Mouse (Mus musculus) CH12.LX (cell line): ENCODE measurements around the gene Sowahc. TPM values are rescaled to one million over a fixed set of nuclear protein-coding genes. Genes with fewer than 3 reads are reported as not detected.

ENCODE experiments used
- DNase-seq: peaks from one replicate; pipeline ENCODE4 v3.0.0-alpha.2; 2013; ENCODE audit errors: extremely low read depth
- H3K27ac ChIP-seq: 2 replicates; pipeline ENCODE4 v1.5.1; 2012; ENCODE audit warnings: low read depth, mild to moderate bottlenecking, control low read depth, moderate library complexity; ENCODE audit not compliant: insufficient read depth
- H3K27me3 ChIP-seq: replicated peaks from 2 replicates; pipeline ENCODE3; 2012; ENCODE audit warnings: inconsistent platforms
- H3K36me3 ChIP-seq, 2 experiments: replicated peaks in 1 of 2; 2 replicates each; pipeline versions ENCODE3 to v1.6.1; 2012; ENCODE audit warnings: inconsistent platforms in 1 of 2, low read length in 1 of 2, mild to moderate bottlenecking in 1 of 2, mixed read lengths in 1 of 2, moderate library complexity in 1 of 2; ENCODE audit not compliant: control insufficient read depth in 1 of 2, insufficient read depth in 1 of 2
- H3K4me1 ChIP-seq, 2 experiments: 2 replicates each; pipeline ENCODE4 v1.6.1; 2012; ENCODE audit warnings: inconsistent platforms in 1 of 2, moderate library complexity in 1 of 2; ENCODE audit not compliant: insufficient read depth in 2 of 2, control insufficient read depth in 1 of 2
- H3K4me2 ChIP-seq: 2 replicates; pipeline ENCODE4 v1.6.1; 2012; ENCODE audit warnings: low read depth, mild to moderate bottlenecking, control low read depth; ENCODE audit not compliant: poor library complexity, insufficient read depth, severe bottlenecking
- H3K4me3 ChIP-seq, 3 experiments: fragments of 150-350 bp in 1 of 3; sonication (generic) in 1 of 3; replicated peaks in 1 of 3; 2 replicates each; pipeline versions ENCODE3 to v1.5.1; 2011 to 2012; ENCODE audit warnings: low read depth in 2 of 3, low read length in 2 of 3, mild to moderate bottlenecking in 2 of 3, moderate library complexity in 2 of 3, control low read depth in 1 of 3, improper control_type of control experiment in 1 of 3, inconsistent platforms in 1 of 3, mixed read lengths in 1 of 3; ENCODE audit not compliant: poor library complexity in 1 of 3
- H3K79me2 ChIP-seq: replicated peaks from 2 replicates; pipeline ENCODE4 v1.6.1; 2012; ENCODE audit warnings: mild to moderate bottlenecking, moderate library complexity; ENCODE audit not compliant: control insufficient read depth, poor library complexity, insufficient read depth, severe bottlenecking; ENCODE audit errors: extremely low read depth
- H3K9ac ChIP-seq: 2 replicates; pipeline ENCODE4 v1.6.1; 2012; ENCODE audit warnings: low read depth, mild to moderate bottlenecking, control low read depth, moderate library complexity; ENCODE audit not compliant: insufficient read depth
- H3K9me3 ChIP-seq: replicated peaks from 2 replicates; pipeline ENCODE3; 2012; ENCODE audit warnings: low read length, inconsistent platforms, mixed read lengths
- BHLHE40 ChIP-seq: IDR thresholded peaks from 2 replicates; pipeline ENCODE4 v1.6.1; 2011; ENCODE audit warnings: mild to moderate bottlenecking, low read depth, low read length, improper control_type of control experiment
- CHD1 ChIP-seq: IDR thresholded peaks from 2 replicates; pipeline ENCODE4 v1.6.1; 2012; ENCODE audit warnings: low read depth, low read length, improper control_type of control experiment, inconsistent platforms
- CTCF ChIP-seq, 2 experiments: IDR thresholded peaks in 1 of 2; conservative IDR thresholded peaks in 1 of 2; 2 replicates each; pipeline ENCODE4 v1.5.1; 2011 to 2012; ENCODE audit warnings: low read depth in 2 of 2, low read length in 2 of 2, improper control_type of control experiment in 1 of 2, inconsistent platforms in 1 of 2, mild to moderate bottlenecking in 1 of 2, moderate library complexity in 1 of 2
- ELF1 ChIP-seq: IDR thresholded peaks from 2 replicates; pipeline ENCODE4 v1.6.1; 2014; ENCODE audit warnings: low read depth, mild to moderate bottlenecking, inconsistent platforms, low read length, improper control_type of control experiment
- ETS1 ChIP-seq: conservative IDR thresholded peaks from 2 replicates; pipeline ENCODE4 v1.6.1; 2012; ENCODE audit warnings: low read depth, mild to moderate bottlenecking, inconsistent platforms, low read length, improper control_type of control experiment, moderate library complexity
- HCFC1 ChIP-seq: IDR thresholded peaks from 2 replicates; pipeline ENCODE4 v1.6.1; 2012; ENCODE audit warnings: low read depth, mild to moderate bottlenecking, inconsistent platforms, low read length, improper control_type of control experiment
- IRF4 ChIP-seq: IDR thresholded peaks from 2 replicates; pipeline ENCODE4 v1.6.1; 2014; ENCODE audit warnings: low read depth, mild to moderate bottlenecking, inconsistent platforms, low read length, improper control_type of control experiment
- JUN ChIP-seq: IDR thresholded peaks from 2 replicates; pipeline ENCODE4 v1.6.1; 2011; ENCODE audit warnings: low read depth, mild to moderate bottlenecking, low read length, improper control_type of control experiment, moderate library complexity; ENCODE audit not compliant: insufficient read depth
- JUND ChIP-seq: conservative IDR thresholded peaks from 2 replicates; pipeline ENCODE4 v1.6.1; 2011; ENCODE audit warnings: low read depth, low read length, improper control_type of control experiment
- KAT2A ChIP-seq: IDR thresholded peaks from 2 replicates; pipeline ENCODE4 v1.6.1; 2012; ENCODE audit warnings: low read length, improper control_type of control experiment, inconsistent platforms; ENCODE audit not compliant: insufficient replicate concordance
- MAFK ChIP-seq: IDR thresholded peaks from 2 replicates; pipeline ENCODE4 v1.6.1; 2011; ENCODE audit warnings: low read length, improper control_type of control experiment; ENCODE audit not compliant: insufficient replicate concordance
- MEF2A ChIP-seq: IDR thresholded peaks from 2 replicates; pipeline ENCODE4 v1.6.1; 2014; ENCODE audit warnings: low read depth, mild to moderate bottlenecking, inconsistent platforms, low read length, improper control_type of control experiment, borderline replicate concordance
- MXI1 ChIP-seq: IDR thresholded peaks from 2 replicates; pipeline ENCODE4 v1.6.1; 2011; ENCODE audit warnings: mild to moderate bottlenecking, low read depth, low read length, improper control_type of control experiment
- MYC ChIP-seq: IDR thresholded peaks from 2 replicates; pipeline ENCODE4 v1.6.1; 2011; ENCODE audit warnings: low read depth, mild to moderate bottlenecking, improper control_type of control experiment, low read length
- NELFE ChIP-seq: IDR thresholded peaks from 2 replicates; pipeline ENCODE4 v1.6.1; 2011; ENCODE audit warnings: low read depth, low read length, improper control_type of control experiment
- PAX5 ChIP-seq: IDR thresholded peaks from 2 replicates; pipeline ENCODE4 v1.6.1; 2012; ENCODE audit warnings: low read length, inconsistent platforms, mixed read lengths
- POLR2AphosphoS2 ChIP-seq: IDR thresholded peaks from 2 replicates; pipeline ENCODE4 v1.6.1; 2011; ENCODE audit warnings: low read depth, low read length, improper control_type of control experiment
- RAD21 ChIP-seq: IDR thresholded peaks from 2 replicates; pipeline ENCODE4 v1.6.1; 2011; ENCODE audit warnings: low read depth, mild to moderate bottlenecking, low read length, improper control_type of control experiment, moderate library complexity
- RCOR1 ChIP-seq: conservative IDR thresholded peaks from 2 replicates; pipeline ENCODE4 v1.6.1; 2012; ENCODE audit warnings: low read depth, mild to moderate bottlenecking, inconsistent platforms, low read length, improper control_type of control experiment
- SMC3 ChIP-seq: IDR thresholded peaks from 2 replicates; pipeline ENCODE4 v1.6.1; 2011; ENCODE audit warnings: low read depth, low read length, improper control_type of control experiment
- TCF12 ChIP-seq: IDR thresholded peaks from 2 replicates; pipeline ENCODE4 v1.6.1; 2014; ENCODE audit warnings: low read depth, mild to moderate bottlenecking, inconsistent platforms, low read length, improper control_type of control experiment
- USF2 ChIP-seq: conservative IDR thresholded peaks from 2 replicates; pipeline ENCODE4 v1.6.1; 2011; ENCODE audit warnings: low read depth, low read length, improper control_type of control experiment
- ZC3H11A ChIP-seq: IDR thresholded peaks from 2 replicates; pipeline ENCODE4 v1.6.1; 2012; ENCODE audit warnings: low read depth, mild to moderate bottlenecking, inconsistent platforms, low read length, improper control_type of control experiment
- dilution Hi-C: fragments of 300-500 bp; cut with MboI; formaldehyde crosslinking; loops from 2 replicates; pipeline ENCODE4 v1.14.3; 2020; ENCODE audit warnings: low sequenced_read_pairs; ENCODE audit not compliant: extremely low pct_unique_long_range_greater_than_20kb, extremely low pct_ligation_motif_present
- in situ Hi-C: fragments of 300-500 bp; cut with MboI; formaldehyde crosslinking; loops from 3 replicates; pipeline ENCODE4 v1.14.3; 2019; ENCODE audit warnings: low sequenced_read_pairs, low pct_ligation_motif_present, low pct_unique_long_range_greater_than_20kb, mixed read lengths
- polyA plus RNA-seq: library from polyadenylated mRNA; unstranded; fragments of >175 nt; gene quantifications from 2 replicates; pipeline ENCODE4 v1.2.1, GENCODE M21; 2012; ENCODE audit warnings: low read depth; ENCODE audit not compliant: insufficient read length
- total RNA-seq, 2 experiments: library from RNA; depleted of rRNA; stranded (reverse); fragments of 300-350 nt in 1 of 2; fragments of >200 nt in 1 of 2; gene quantifications; 2 replicates each; pipeline ENCODE4 v1.2.3; 2012 to 2014

Sowahc gene
- total and polyA plus RNA-seq, 3 experiments, result 19.9 to 50.0 (median 25.9) TPM

DNA sequence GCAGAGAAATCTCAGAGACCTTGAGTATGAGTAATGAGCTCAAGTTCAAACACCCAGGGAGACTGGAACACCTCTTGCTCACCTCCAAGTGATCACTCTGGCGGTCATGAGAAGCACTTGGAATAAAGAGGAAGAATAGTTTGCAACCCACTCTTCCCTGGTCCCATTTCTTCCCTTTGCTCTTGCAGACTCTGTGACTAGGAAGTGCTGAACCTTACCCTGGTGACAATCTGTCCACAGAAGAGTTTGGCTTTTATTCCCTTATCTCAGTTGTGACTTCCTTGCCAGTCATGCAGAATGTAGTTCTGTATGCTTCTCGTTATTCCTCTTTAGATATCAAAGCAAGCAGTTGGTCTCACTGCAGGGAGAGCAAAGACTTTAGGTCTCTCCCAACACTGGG lies 30.2 kb downstream of the Sowahc start:
- H3K36me3 ChIP-seq, result no peaks in the 10 kb centered on the region
- dilution Hi-C loops, result no loop called here
- no peak for DNase-seq

DNA sequence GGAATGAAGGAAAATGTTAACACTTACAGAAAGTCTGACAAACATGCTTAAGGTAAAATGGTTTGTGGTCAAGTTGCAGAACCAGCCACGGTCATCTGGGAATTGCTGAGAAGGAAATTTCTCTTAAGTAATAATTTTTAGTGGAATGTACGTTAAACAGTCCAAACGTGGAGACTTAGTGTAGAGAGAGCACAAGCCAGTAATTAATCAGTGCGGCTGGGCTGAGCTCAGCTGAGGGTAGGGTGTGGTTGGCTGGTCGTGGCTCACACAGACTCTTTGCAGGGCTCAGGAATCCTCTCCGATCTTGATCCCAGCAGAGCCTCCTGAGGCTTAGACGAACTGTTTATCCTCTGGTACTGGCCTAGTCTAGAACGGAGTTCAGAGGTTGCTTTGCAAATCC lies 30.6 kb downstream of the Sowahc start:
- Histone ChIP-seq H3K27ac (no peak overlapping the region), H3K9ac (no peak overlapping the region), H3K4me2 (no peak overlapping the region), H3K27me3 (no peaks in the 10 kb centered on the region)
- TF ChIP-seq MEF2A (no peak), BHLHE40 (no peak), JUN (no peak), NELFE (no peak), USF2 (no peak), KAT2A (no peak), ZC3H11A (no peak), HCFC1 (no peak), IRF4 (no peak), ELF1 (no peak), RAD21 (no peak), SMC3 (no peak)
- TF ChIP-seq, all 38 proteins: peak for 0
- Histone ChIP-seq H3K79me2 (no peaks in the 10 kb centered on the region), H3K4me3 (no peak overlapping the region), H3K9me3 (no peaks in the 10 kb centered on the region), H3K4me1 (peaks cover 30 to 59% of the 10 kb centered on the region in 2 experiments), H3K36me3 (no peaks in the 10 kb centered on the region)
- no peak for DNase-seq
- dilution Hi-C loops (no loop called here), in situ Hi-C loops (no loop called here)

More for the DNA sequence above, 30.2 kb downstream of the Sowahc start:
- Histone ChIP-seq H3K4me1 (peaks cover 28 to 57% of the 10 kb centered on the region in 2 experiments), H3K9me3 (no peaks in the 10 kb centered on the region), H3K4me3 (no peak overlapping the region), H3K27ac (no peak overlapping the region)
- TF ChIP-seq ETS1, result no peak
- TF ChIP-seq ELF1, result no peak
- no peak for TF ChIP-seq POLR2AphosphoS2
- no peak for TF ChIP-seq MAFK
- TF ChIP-seq MYC, result no peak
- TF ChIP-seq MEF2A, result no peak
- no peak for TF ChIP-seq PAX5
- no peak for TF ChIP-seq ZC3H11A
- no peak for TF ChIP-seq SMC3
- TF ChIP-seq JUND, result no peak
- no peak for TF ChIP-seq USF2
- no peak for TF ChIP-seq HCFC1
- TF ChIP-seq JUN, result no peak
- no peak for TF ChIP-seq CTCF (conservative IDR thresholded peaks at IDR 0.05 in 1 of 2, IDR thresholded peaks at IDR 0.05 in 1 of 2; ENCODE audit: low read depth in 2 of 2, low read length in 2 of 2)
- no peak for TF ChIP-seq CHD1
- no peak for TF ChIP-seq RAD21
- no peak for TF ChIP-seq MXI1
- no peak for TF ChIP-seq RCOR1
- TF ChIP-seq TCF12, result no peak
- TF ChIP-seq, all 38 proteins: peak for 0
- Histone ChIP-seq H3K4me2 (no peak overlapping the region), H3K9ac (no peak overlapping the region), H3K27me3 (no peaks in the 10 kb centered on the region), H3K79me2 (no peaks in the 10 kb centered on the region)
- in situ Hi-C loops, result no loop called here
